Mouse (Mus musculus): ENCODE measurements around the gene Dock2. TPM values are rescaled to one million over a fixed set of nuclear protein-coding genes. Genes with fewer than 3 reads are reported as not detected.

Dock2 gene
- total RNA-seq, 2 experiments from 2014 or later = 3.0 to 5.8 TPM

- no peak for DNase-seq
- intact Hi-C loops (cut with DNase I) = no loop called here
Observed at GRCm38 (mm10) chr11:34438429-34438828, 345.3 kb downstream of the Dock2 start.

GRCm38 (mm10) chr11:34437446-34437845 is 346.2 kb downstream of the Dock2 start:
- intact Hi-C loops (cut with DNase I) = no loop called here
- DNase-seq = no peak

- intact Hi-C loops (cut with DNase I) = no loop called here
- no peak for DNase-seq
Observed at GRCm38 (mm10) chr11:34431978-34432377, 351.7 kb downstream of the Dock2 start.

GRCm38 (mm10) chr11:34431371-34431770 is 352.3 kb downstream of the Dock2 start:
- no peak for DNase-seq
- intact Hi-C loops (cut with DNase I) = no loop called here

- intact Hi-C loops (cut with DNase I) = no loop called here
- no peak for DNase-seq
Observed at GRCm38 (mm10) chr11:34430940-34431339, 352.8 kb downstream of the Dock2 start.

GRCm38 (mm10) chr11:34427212-34427611 is 356.5 kb downstream of the Dock2 start:
- intact Hi-C loops (cut with DNase I) = no loop called here

GRCm38 (mm10) chr11:34424546-34424945 is 359.1 kb downstream of the Dock2 start:
- no peak for DNase-seq
- intact Hi-C loops (cut with DNase I) = no loop called here

More at GRCm38 (mm10) chr11:34427212-34427611, 356.5 kb downstream of the Dock2 start:
- DNase-seq = no peak

GRCm38 (mm10) chr11:34421061-34421460 is 362.6 kb downstream of the Dock2 start:
- no peak for DNase-seq
- intact Hi-C loops (cut with DNase I) = no loop called here

GRCm38 (mm10) chr11:34416619-34416979 is 367.1 kb downstream of the Dock2 start:
- peak in 1 of 2 experiments; percentile 4 for DNase-seq
- intact Hi-C loops (cut with DNase I) = no loop called here

GRCm38 (mm10) chr11:34415884-34416618 is 367.6 kb downstream of the Dock2 start:
- DNase-seq = no peak
- intact Hi-C loops (cut with DNase I) = no loop called here

- intact Hi-C loops (cut with DNase I) = no loop called here
- no peak for DNase-seq
Observed at GRCm38 (mm10) chr11:34406850-34407249, 376.8 kb downstream of the Dock2 start.

- no peak for DNase-seq
- intact Hi-C loops (cut with DNase I) = no loop called here
Observed at GRCm38 (mm10) chr11:34406309-34406708, 377.4 kb downstream of the Dock2 start.

- intact Hi-C loops (cut with DNase I) = no loop called here
- no peak for DNase-seq
Observed at GRCm38 (mm10) chr11:34405311-34405710, 378.4 kb downstream of the Dock2 start.

GRCm38 (mm10) chr11:34401343-34401742 is 382.3 kb downstream of the Dock2 start:
- intact Hi-C loops (cut with DNase I) = no loop called here
- DNase-seq = no peak

- DNase-seq = no peak
- intact Hi-C loops (cut with DNase I) = no loop called here
Observed at GRCm38 (mm10) chr11:34398555-34398954, 385.1 kb downstream of the Dock2 start.

GRCm38 (mm10) chr11:34397661-34398060 is 386.0 kb downstream of the Dock2 start:
- intact Hi-C loops (cut with DNase I) = no loop called here
- DNase-seq = no peak

GRCm38 (mm10) chr11:34395802-34396201 is 387.9 kb downstream of the Dock2 start:
- no peak for DNase-seq
- intact Hi-C loops (cut with DNase I) = no loop called here

GRCm38 (mm10) chr11:34392105-34392504 is 391.6 kb downstream of the Dock2 start:
- no peak for DNase-seq

GRCm38 (mm10) chr11:34389261-34390116 is 394.2 kb downstream of the Dock2 start:
- DNase-seq = no peak
- intact Hi-C loops (cut with DNase I) = no loop called here

More at GRCm38 (mm10) chr11:34392105-34392504, 391.6 kb downstream of the Dock2 start:
- intact Hi-C loops (cut with DNase I) = no loop called here

- DNase-seq = no peak
- intact Hi-C loops (cut with DNase I) = no loop called here
Observed at GRCm38 (mm10) chr11:34385001-34385688, 398.5 kb downstream of the Dock2 start.

GRCm38 (mm10) chr11:34384178-34384577 is 399.5 kb downstream of the Dock2 start:
- intact Hi-C loops (cut with DNase I) = no loop called here

More at GRCm38 (mm10) chr11:34384178-34384577, 399.5 kb downstream of the Dock2 start:
- no peak for DNase-seq

Data from heart, postnatal 14 days (tissue).